Mouse (Mus musculus) bone marrow, adult 2 months (tissue): Measurements from ENCODE around the gene Zc3hav1.

Source experiments
- CTCF ChIP-seq: fragments of 200-500 bp; IDR thresholded peaks from 2 replicates; pipeline ENCODE4 v1.5.1; 2011; ENCODE audit warnings: low read length, control low read depth; ENCODE audit not compliant: control insufficient read depth, insufficient read depth
- POLR2A ChIP-seq: fragments of 200-500 bp; IDR thresholded peaks from 2 replicates; pipeline ENCODE4 v1.6.1; 2011; ENCODE audit warnings: low read depth, mild to moderate bottlenecking, control low read depth, low read length, borderline replicate concordance; ENCODE audit not compliant: control insufficient read depth

- no peak for TF ChIP-seq CTCF
- no peak for TF ChIP-seq POLR2A
Observed at GRCm38 (mm10) chr6:38304981-38305380, 49.4 kb downstream of the Zc3hav1 start.
